Mouse (Mus musculus) heart, embryonic 16.5 days (tissue): ENCODE results near the gene Ldhd. TPM values are rescaled to one million over a fixed set of nuclear protein-coding genes. Genes with fewer than 3 reads are reported as not detected.

Source experiments
- ATAC-seq: fragments of 200-750 bp; cut with Nextera tagmentation; replicated peaks from 2 replicates; pipeline ENCODE4 v1.8.0; 2017; ENCODE audit warnings: moderate number of reproducible peaks; ENCODE audit not compliant: insufficient read depth, low FRiP score; ENCODE audit errors: extremely low read depth
- H3K27ac ChIP-seq: fragments of 300-500 bp; sonication (generic); 2 replicates; pipeline ENCODE4 v1.5.1; 2014; ENCODE audit warnings: mild to moderate bottlenecking, low read length, control low read depth, moderate library complexity
- H3K27me3 ChIP-seq: fragments of 300-500 bp; sonication (generic); 2 replicates; pipeline ENCODE4 v1.6.1; 2014; ENCODE audit warnings: low read length, mixed read lengths; ENCODE audit not compliant: control insufficient read depth, insufficient read depth
- H3K36me3 ChIP-seq: fragments of 300-500 bp; sonication (generic); 2 replicates; pipeline ENCODE4 v1.6.1; 2014; ENCODE audit not compliant: control insufficient read depth, insufficient read depth
- H3K4me1 ChIP-seq: fragments of 300-500 bp; sonication (generic); 2 replicates; pipeline ENCODE4 v1.6.1; 2014; ENCODE audit warnings: low read length, mixed read lengths; ENCODE audit not compliant: control insufficient read depth, insufficient read depth
- H3K4me2 ChIP-seq: fragments of 300-500 bp; sonication (generic); 2 replicates; pipeline ENCODE4 v1.6.1; 2014; ENCODE audit warnings: low read depth, mild to moderate bottlenecking, control low read depth, low read length
- H3K4me3 ChIP-seq: fragments of 300-500 bp; sonication (generic); 2 replicates; pipeline ENCODE4 v1.5.1; 2014; ENCODE audit warnings: mild to moderate bottlenecking, control low read depth, low read length
- H3K9ac ChIP-seq: fragments of 300-500 bp; sonication (generic); 2 replicates; pipeline ENCODE4 v1.6.1; 2014; ENCODE audit warnings: low read length, control low read depth
- H3K9me3 ChIP-seq: fragments of 300-500 bp; sonication (generic); replicated peaks from 2 replicates; pipeline ENCODE4 v1.6.1; 2016; ENCODE audit warnings: low read length; ENCODE audit not compliant: control insufficient read depth
- WGBS: fragments of 180-500 bp; shearing (Covaris S2); extraction: QIAGEN DNeasy Blood & Tissue Kit; methylation state at CpG from one replicate; pipeline ENCODE4 v1.1.7; 2014; 5-methylcytosine and 5-hydroxymethylcytosine counted together
- polyA plus RNA-seq: library from polyadenylated mRNA; unstranded; fragments of >200 nt; fragmentation: Nextera tagmentation; extraction: Ambion mirVana; gene quantifications from 2 replicates; pipeline ENCODE4 v1.2.1, GENCODE M21; 2015

The Ldhd gene
- polyA plus RNA-seq = 1.2 TPM in 2 replicates

GRCm38 (mm10) chr8:111630105-111630521 lies at the start of gene Ldhd:
Gene Ldhd (minus strand): TSS chr8:111630374.
- no peak within 1 kb of the TSS for H3K27ac ChIP-seq
- peak within 1 kb of the TSS; percentile 52 for H3K4me3 ChIP-seq
- 0 out of 2 replicates have a peak, but pooled peaks have one; percentile 32 for ATAC-seq
- no peaks in the 10 kb centered on the region for H3K27me3 ChIP-seq
- peaks cover 7% of the 10 kb centered on the region for H3K4me1 ChIP-seq
- peak within 1 kb of the TSS; percentile 66 for H3K4me2 ChIP-seq
- no peaks in the 10 kb centered on the region for H3K9me3 ChIP-seq
- WGBS = 22% methylated on average over 13 of the region's 13 CpGs
- no peaks in the 10 kb centered on the region for H3K36me3 ChIP-seq
- peak within 1 kb of the TSS; percentile 70 for H3K9ac ChIP-seq

- Histone ChIP-seq H3K36me3 (no peaks in the 10 kb centered on the region), H3K4me1 (no peaks in the 10 kb centered on the region), H3K9me3 (0 out of 2 replicates have a peak, but pooled peaks cover 5% of the 10 kb centered on the region), H3K4me2 (no peak overlapping the region), H3K9ac (no peak overlapping the region), H3K4me3 (no peak overlapping the region), H3K27me3 (no peaks in the 10 kb centered on the region), H3K27ac (no peak overlapping the region)
- WGBS = 91% methylated on average over 7 of the region's 7 CpGs
- ATAC-seq = no peak
Measured at GRCm38 (mm10) chr8:111678848-111679247, 48.7 kb upstream of the Ldhd start.

GRCm38 (mm10) chr8:111678111-111678510 lies 47.9 kb upstream of the Ldhd start:
- 24% methylated on average over 3 of the region's 3 CpGs for WGBS
- no peak; the same call in 1 of the 2 replicates for ATAC-seq
- Histone ChIP-seq H3K4me2 (no peak overlapping the region), H3K4me1 (no peaks in the 10 kb centered on the region), H3K4me3 (no peak overlapping the region), H3K27ac (no peak overlapping the region), H3K36me3 (no peaks in the 10 kb centered on the region), H3K9ac (no peak overlapping the region), H3K9me3 (0 out of 2 replicates have a peak, but pooled peaks cover 5% of the 10 kb centered on the region), H3K27me3 (no peaks in the 10 kb centered on the region)

- WGBS = 74% methylated on average over 8 of the region's 8 CpGs
- ATAC-seq = no peak
- Histone ChIP-seq H3K36me3 (peaks cover 2% of the 10 kb centered on the region; the same call in 1 of the 2 replicates), H3K4me3 (no peak overlapping the region), H3K9ac (no peak overlapping the region), H3K4me1 (no peaks in the 10 kb centered on the region), H3K4me2 (no peak overlapping the region), H3K9me3 (0 out of 2 replicates have a peak, but pooled peaks cover 5% of the 10 kb centered on the region), H3K27ac (no peak overlapping the region), H3K27me3 (no peaks in the 10 kb centered on the region)
Measured at GRCm38 (mm10) chr8:111676237-111676636, 46.1 kb upstream of the Ldhd start.

- Histone ChIP-seq H3K36me3 (peaks cover 33% of the 10 kb centered on the region), H3K9me3 (peaks cover 9% of the 10 kb centered on the region; the same call in 1 of the 2 replicates), H3K4me2 (no peak overlapping the region), H3K27ac (no peak overlapping the region), H3K27me3 (no peaks in the 10 kb centered on the region), H3K4me1 (no peaks in the 10 kb centered on the region), H3K9ac (no peak overlapping the region), H3K4me3 (no peak overlapping the region)
- no peak for ATAC-seq
- 80% methylated on average over 2 of the region's 2 CpGs for WGBS
Measured at GRCm38 (mm10) chr8:111666751-111667150, 36.6 kb upstream of the Ldhd start.

GRCm38 (mm10) chr8:111662473-111662872 lies 32.3 kb upstream of the Ldhd start:
- 89% methylated on average over 3 of the region's 3 CpGs for WGBS

GRCm38 (mm10) chr8:111658819-111659423 lies 28.7 kb upstream of the Ldhd start:
- H3K27me3 ChIP-seq = no peaks in the 10 kb centered on the region
- peaks cover 12% of the 10 kb centered on the region for H3K4me1 ChIP-seq
- no peaks in the 10 kb centered on the region for H3K36me3 ChIP-seq
- no peaks in the 10 kb centered on the region for H3K9me3 ChIP-seq
- no peak overlapping the region for H3K9ac ChIP-seq
- no peak overlapping the region for H3K4me2 ChIP-seq
- ATAC-seq = peak; percentile 49; the same call in 1 of the 2 replicates
- no peak overlapping the region for H3K4me3 ChIP-seq
- WGBS = 36% methylated on average over 6 of the region's 6 CpGs
- H3K27ac ChIP-seq = peak overlapping the region; percentile 26

More at GRCm38 (mm10) chr8:111662473-111662872, 32.3 kb upstream of the Ldhd start:
- ATAC-seq = no peak
- Histone ChIP-seq H3K9me3 (no peaks in the 10 kb centered on the region), H3K4me1 (peaks cover 9% of the 10 kb centered on the region), H3K27ac (no peak overlapping the region), H3K4me3 (no peak overlapping the region), H3K27me3 (no peaks in the 10 kb centered on the region), H3K36me3 (0 out of 2 replicates have a peak, but pooled peaks cover 2% of the 10 kb centered on the region), H3K4me2 (no peak overlapping the region), H3K9ac (no peak overlapping the region)

GRCm38 (mm10) chr8:111657312-111657854 lies 27.2 kb upstream of the Ldhd start:
- H3K4me3 ChIP-seq = no peak overlapping the region
- no peak overlapping the region for H3K27ac ChIP-seq
- H3K9ac ChIP-seq = no peak overlapping the region
- peaks cover 12% of the 10 kb centered on the region for H3K4me1 ChIP-seq
- H3K9me3 ChIP-seq = no peaks in the 10 kb centered on the region
- no peak for ATAC-seq
- WGBS = 50% methylated on average over 1 of the region's 1 CpGs
- no peaks in the 10 kb centered on the region for H3K36me3 ChIP-seq
- H3K4me2 ChIP-seq = no peak overlapping the region
- H3K27me3 ChIP-seq = no peaks in the 10 kb centered on the region

GRCm38 (mm10) chr8:111653524-111653923 lies 23.4 kb upstream of the Ldhd start:
- WGBS = 92% methylated on average over 2 of the region's 2 CpGs
- no peak for ATAC-seq
- Histone ChIP-seq H3K4me3 (no peak overlapping the region), H3K4me1 (peaks cover 9% of the 10 kb centered on the region), H3K27ac (no peak overlapping the region), H3K4me2 (no peak overlapping the region), H3K9ac (no peak overlapping the region), H3K27me3 (no peaks in the 10 kb centered on the region), H3K36me3 (no peaks in the 10 kb centered on the region), H3K9me3 (no peaks in the 10 kb centered on the region)
